Mouse (Mus musculus): ENCODE results near the gene Fbxl20. TPM values are rescaled to one million over a fixed set of nuclear protein-coding genes. Genes with fewer than 3 reads are reported as not detected.

Fbxl20 gene
- total RNA-seq, 1 experiment from 2014 or later: 24.8 TPM

- ATAC-seq (replicated peaks in 1 of 2; ENCODE audit: insufficient read depth in 1 of 2, low FRiP score in 2 of 2, low TSS enrichment in 1 of 2, low read depth in 1 of 2, poor library complexity in 2 of 2, severe bottlenecking in 2 of 2): 0 out of 4 replicates have a peak, but pooled peaks of 1 of the 2 experiments have one; percentile 19
Measured at GRCm38 (mm10) chr11:98057998-98058397, 92.2 kb downstream of the Fbxl20 start.

GRCm38 (mm10) chr11:98057466-98057865 is 92.7 kb downstream of the Fbxl20 start:
- ATAC-seq (replicated peaks in 1 of 2; ENCODE audit: insufficient read depth in 1 of 2, low FRiP score in 2 of 2, low TSS enrichment in 1 of 2, low read depth in 1 of 2, poor library complexity in 2 of 2, severe bottlenecking in 2 of 2): no peak

- peak in 1 of 2 experiments; percentile 37; a peak in 1 of 4 replicates for ATAC-seq (replicated peaks in 1 of 2; ENCODE audit: insufficient read depth in 1 of 2, low FRiP score in 2 of 2, low TSS enrichment in 1 of 2, low read depth in 1 of 2, poor library complexity in 2 of 2, severe bottlenecking in 2 of 2)
Measured at GRCm38 (mm10) chr11:98052989-98053834, 97.0 kb downstream of the Fbxl20 start, which contains the start of gene Stac2. Gene Stac2 (minus strand): TSS chr11:98053462.

- ATAC-seq (replicated peaks in 1 of 2; ENCODE audit: insufficient read depth in 1 of 2, low FRiP score in 2 of 2, low TSS enrichment in 1 of 2, low read depth in 1 of 2, poor library complexity in 2 of 2, severe bottlenecking in 2 of 2): no peak
Measured at GRCm38 (mm10) chr11:98052129-98052988, 97.8 kb downstream of the Fbxl20 start.

GRCm38 (mm10) chr11:98051611-98052128 is 98.5 kb downstream of the Fbxl20 start:
- no peak for ATAC-seq (replicated peaks in 1 of 2; ENCODE audit: insufficient read depth in 1 of 2, low FRiP score in 2 of 2, low TSS enrichment in 1 of 2, low read depth in 1 of 2, poor library complexity in 2 of 2, severe bottlenecking in 2 of 2)

GRCm38 (mm10) chr11:98050940-98051339 is 99.3 kb downstream of the Fbxl20 start:
- no peak for ATAC-seq (replicated peaks in 1 of 2; ENCODE audit: insufficient read depth in 1 of 2, low FRiP score in 2 of 2, low TSS enrichment in 1 of 2, low read depth in 1 of 2, poor library complexity in 2 of 2, severe bottlenecking in 2 of 2)

- ATAC-seq (replicated peaks in 1 of 2; ENCODE audit: insufficient read depth in 1 of 2, low FRiP score in 2 of 2, low TSS enrichment in 1 of 2, low read depth in 1 of 2, poor library complexity in 2 of 2, severe bottlenecking in 2 of 2): no peak
Measured at GRCm38 (mm10) chr11:98050520-98050815, 99.7 kb downstream of the Fbxl20 start.

GRCm38 (mm10) chr11:98049672-98050519 is 100.3 kb downstream of the Fbxl20 start:
- no peak for ATAC-seq (replicated peaks in 1 of 2; ENCODE audit: insufficient read depth in 1 of 2, low FRiP score in 2 of 2, low TSS enrichment in 1 of 2, low read depth in 1 of 2, poor library complexity in 2 of 2, severe bottlenecking in 2 of 2)

GRCm38 (mm10) chr11:98047745-98048144 is 102.5 kb downstream of the Fbxl20 start:
- ATAC-seq (replicated peaks in 1 of 2; ENCODE audit: insufficient read depth in 1 of 2, low FRiP score in 2 of 2, low TSS enrichment in 1 of 2, low read depth in 1 of 2, poor library complexity in 2 of 2, severe bottlenecking in 2 of 2): no peak

- no peak for ATAC-seq (replicated peaks in 1 of 2; ENCODE audit: insufficient read depth in 1 of 2, low FRiP score in 2 of 2, low TSS enrichment in 1 of 2, low read depth in 1 of 2, poor library complexity in 2 of 2, severe bottlenecking in 2 of 2)
Measured at GRCm38 (mm10) chr11:98046466-98046865, 103.7 kb downstream of the Fbxl20 start.

GRCm38 (mm10) chr11:98045596-98045995 is 104.6 kb downstream of the Fbxl20 start:
- ATAC-seq (replicated peaks in 1 of 2; ENCODE audit: insufficient read depth in 1 of 2, low FRiP score in 2 of 2, low TSS enrichment in 1 of 2, low read depth in 1 of 2, poor library complexity in 2 of 2, severe bottlenecking in 2 of 2): no peak

GRCm38 (mm10) chr11:98044074-98044473 is 106.1 kb downstream of the Fbxl20 start:
- no peak for ATAC-seq (replicated peaks in 1 of 2; ENCODE audit: insufficient read depth in 1 of 2, low FRiP score in 2 of 2, low TSS enrichment in 1 of 2, low read depth in 1 of 2, poor library complexity in 2 of 2, severe bottlenecking in 2 of 2)

GRCm38 (mm10) chr11:98042741-98043140 is 107.5 kb downstream of the Fbxl20 start:
- ATAC-seq (replicated peaks in 1 of 2; ENCODE audit: insufficient read depth in 1 of 2, low FRiP score in 2 of 2, low TSS enrichment in 1 of 2, low read depth in 1 of 2, poor library complexity in 2 of 2, severe bottlenecking in 2 of 2): no peak

- no peak for ATAC-seq (replicated peaks in 1 of 2; ENCODE audit: insufficient read depth in 1 of 2, low FRiP score in 2 of 2, low TSS enrichment in 1 of 2, low read depth in 1 of 2, poor library complexity in 2 of 2, severe bottlenecking in 2 of 2)
Measured at GRCm38 (mm10) chr11:98040975-98041374, 109.2 kb downstream of the Fbxl20 start.

GRCm38 (mm10) chr11:98037871-98038270 is 112.3 kb downstream of the Fbxl20 start:
- no peak for ATAC-seq (replicated peaks in 1 of 2; ENCODE audit: insufficient read depth in 1 of 2, low FRiP score in 2 of 2, low TSS enrichment in 1 of 2, low read depth in 1 of 2, poor library complexity in 2 of 2, severe bottlenecking in 2 of 2)

- ATAC-seq (replicated peaks in 1 of 2; ENCODE audit: insufficient read depth in 1 of 2, low FRiP score in 2 of 2, low TSS enrichment in 1 of 2, low read depth in 1 of 2, poor library complexity in 2 of 2, severe bottlenecking in 2 of 2): peak in 1 of 2 experiments; percentile 33; a peak in 1 of 4 replicates
Measured at GRCm38 (mm10) chr11:98035977-98036377, 114.2 kb downstream of the Fbxl20 start.

- no peak for ATAC-seq (replicated peaks in 1 of 2; ENCODE audit: insufficient read depth in 1 of 2, low FRiP score in 2 of 2, low TSS enrichment in 1 of 2, low read depth in 1 of 2, poor library complexity in 2 of 2, severe bottlenecking in 2 of 2)
Measured at GRCm38 (mm10) chr11:98034840-98035239, 115.4 kb downstream of the Fbxl20 start.
